Mouse (Mus musculus): ENCODE measurements around the gene Patj.

GRCm38 (mm10) chr4:98403492-98403891, 7.9 kb downstream of the Patj start:
- TF ChIP-seq ZC3H11A (IDR thresholded peaks at IDR 0.05; ENCODE audit: borderline replicate concordance, low read depth, low read length) (no peak), CHD2 (IDR thresholded peaks at IDR 0.05; ENCODE audit: low read depth, low read length) (no peak)
